Mouse (Mus musculus) forebrain, postnatal 0 days (tissue): ENCODE measurements around the gene Cdk17. TPM values are rescaled to one million over a fixed set of nuclear protein-coding genes. Genes with fewer than 3 reads are reported as not detected.

Experiments used
- ATAC-seq: fragments of 200-750 bp; cut with Nextera tagmentation; 2 replicates; pipeline ENCODE4 v1.8.0; 2017; ENCODE audit warnings: mild to moderate bottlenecking, moderate library complexity
- DNase-seq: peaks from one replicate; pipeline ENCODE4 v3.0.0-alpha.2; 2015
- H3K27ac ChIP-seq: fragments of 300-500 bp; sonication (generic); 2 replicates; pipeline ENCODE4 v1.5.1; 2014; ENCODE audit warnings: low read depth, mild to moderate bottlenecking, antibody characterized with exemption, low read length, moderate library complexity, mixed read lengths
- H3K27me3 ChIP-seq: fragments of 300-500 bp; sonication (generic); 2 replicates; pipeline ENCODE4 v1.6.1; 2014; ENCODE audit warnings: mild to moderate bottlenecking, low read length, mixed read lengths; ENCODE audit not compliant: insufficient read depth
- H3K36me3 ChIP-seq: fragments of 300-500 bp; sonication (generic); 2 replicates; pipeline ENCODE4 v1.6.1; 2014; ENCODE audit warnings: mild to moderate bottlenecking, moderate library complexity; ENCODE audit not compliant: insufficient read depth
- H3K4me1 ChIP-seq: fragments of 300-500 bp; sonication (generic); 2 replicates; pipeline ENCODE4 v1.6.1; 2014; ENCODE audit warnings: antibody characterized with exemption; ENCODE audit not compliant: insufficient read depth
- H3K4me2 ChIP-seq: fragments of 300-500 bp; sonication (generic); 2 replicates; pipeline ENCODE4 v1.6.1; 2014; ENCODE audit warnings: low read depth, mild to moderate bottlenecking, moderate library complexity
- H3K4me3 ChIP-seq: fragments of 300-500 bp; sonication (generic); 2 replicates; pipeline ENCODE4 v1.5.1; 2014; ENCODE audit warnings: low read depth, low read length, mixed read lengths
- H3K9ac ChIP-seq: fragments of 300-500 bp; sonication (generic); 2 replicates; pipeline ENCODE4 v1.6.1; 2014; ENCODE audit warnings: mild to moderate bottlenecking
- H3K9me3 ChIP-seq: fragments of 300-500 bp; sonication (generic); 2 replicates; pipeline ENCODE4 v1.6.1; 2016; ENCODE audit warnings: low read length
- CTCF ChIP-seq: sonication (generic); IDR thresholded peaks from 2 replicates; pipeline ENCODE4 v1.5.1; 2016; ENCODE audit warnings: antibody characterized with exemption, control low read depth, low read depth
- WGBS: fragments of 180-500 bp; shearing (Covaris S2); extraction: QIAGEN DNeasy Blood & Tissue Kit; methylation state at CpG from one replicate; pipeline ENCODE4 v1.1.7; 2014; 5-methylcytosine and 5-hydroxymethylcytosine counted together
- polyA plus RNA-seq: library from polyadenylated mRNA; unstranded; fragments of >200 nt; fragmentation: Nextera tagmentation; extraction: Ambion mirVana; gene quantifications from 2 replicates; pipeline ENCODE4 v1.2.1, GENCODE M21; 2015
- total RNA-seq: library from RNA; depleted of rRNA; stranded (reverse); fragments of >200 nt; gene quantifications from 2 replicates; pipeline ENCODE4 v1.2.3, GENCODE M21; 2014

The Cdk17 gene
- total and polyA plus RNA-seq, 2 experiments from 2014 or later = 46.8 to 149 TPM

DNA sequence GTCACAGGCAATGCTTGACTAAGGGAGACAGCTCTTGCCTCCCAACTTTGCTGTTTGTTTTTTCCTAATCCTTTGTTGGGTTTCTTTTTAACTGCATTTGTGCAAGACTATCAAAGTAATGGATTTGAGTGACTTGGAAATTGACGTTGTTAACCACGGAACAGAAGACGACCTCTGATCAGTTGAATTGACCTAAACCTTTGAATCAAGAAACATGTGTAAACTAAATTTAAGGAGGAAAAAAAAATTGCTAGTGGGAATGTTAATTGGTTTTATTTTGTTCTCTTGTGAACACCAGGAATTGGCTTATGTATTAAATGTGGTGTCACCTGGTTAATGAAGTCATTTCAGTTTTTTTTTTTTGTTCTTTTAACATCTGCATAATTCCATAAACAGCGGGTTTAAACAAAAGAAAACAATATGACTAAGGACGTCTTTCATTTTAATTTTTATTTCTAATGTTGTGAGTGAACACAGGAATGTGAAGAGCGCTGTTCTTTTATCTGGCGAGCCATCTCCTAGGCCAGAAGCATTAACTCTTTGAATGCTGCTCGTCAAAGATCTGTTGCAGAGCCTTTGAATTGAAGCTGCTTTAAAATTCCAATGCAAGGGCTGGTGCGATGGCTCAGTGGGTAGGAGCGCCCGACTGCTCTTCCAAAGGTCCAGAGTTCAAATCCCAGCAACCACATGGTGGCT, 1.7 kb downstream of the Cdk17 start:
- H3K9me3 ChIP-seq = no peaks in the 10 kb centered on the region
- DNase-seq (peak; percentile 54), ATAC-seq (no peak)
- peak overlapping the region; percentile 97 for H3K9ac ChIP-seq
- peak overlapping the region; percentile 99 for H3K27ac ChIP-seq
- WGBS = 4% methylated on average over 11 of the region's 11 CpGs
- H3K4me1 ChIP-seq = peaks cover 27% of the 10 kb centered on the region
- no peaks in the 10 kb centered on the region for H3K36me3 ChIP-seq
- H3K4me2 ChIP-seq = peak overlapping the region; percentile 53
- H3K27me3 ChIP-seq = no peaks in the 10 kb centered on the region
- TF ChIP-seq CTCF = no peak
- H3K4me3 ChIP-seq = peak overlapping the region; percentile 97

DNA sequence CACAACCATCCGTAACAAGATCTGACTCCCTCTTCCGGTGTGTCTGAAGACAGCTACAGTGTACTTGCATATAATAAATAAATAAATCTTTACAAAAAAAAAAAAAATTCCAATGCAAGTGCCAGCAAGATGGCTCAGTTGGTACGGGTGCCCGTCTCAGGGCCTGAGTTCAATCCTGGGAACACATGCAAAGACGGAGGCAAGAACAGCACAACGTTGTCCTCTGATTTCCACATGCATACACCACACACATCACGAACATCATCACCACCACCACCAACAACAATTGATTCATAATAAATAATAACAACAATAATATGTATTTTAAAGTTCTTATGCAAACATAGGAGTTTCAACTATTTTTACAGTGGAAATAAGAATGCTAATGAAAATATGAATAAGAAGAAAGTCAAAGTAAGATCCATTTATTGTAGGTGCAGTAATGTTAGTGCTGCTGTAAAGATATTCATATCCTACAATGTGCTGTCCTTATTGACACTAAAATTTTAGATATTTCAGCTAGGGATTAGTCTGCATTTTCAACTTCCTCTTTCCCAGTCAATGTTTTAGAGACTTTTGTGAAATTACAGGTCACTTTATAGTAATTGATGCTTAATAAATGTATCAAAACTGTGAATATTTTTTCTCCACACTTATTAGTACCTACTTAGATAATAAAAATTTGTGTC, 2.4 kb downstream of the Cdk17 start:
- DNase-seq = no peak
- H3K9ac ChIP-seq = no peak overlapping the region
- 40% methylated on average over 7 of the region's 7 CpGs for WGBS
- H3K36me3 ChIP-seq = no peaks in the 10 kb centered on the region
- TF ChIP-seq CTCF = peak; percentile 33; the same call in 1 of the 2 replicates
- no peaks in the 10 kb centered on the region for H3K9me3 ChIP-seq
- peaks cover 27% of the 10 kb centered on the region for H3K4me1 ChIP-seq
- H3K27ac ChIP-seq = peak overlapping the region; percentile 22; the same call in 1 of the 2 replicates
- no peaks in the 10 kb centered on the region for H3K27me3 ChIP-seq
- no peak for ATAC-seq
- H3K4me3 ChIP-seq = peak overlapping the region; percentile 97
- peak overlapping the region; percentile 53 for H3K4me2 ChIP-seq

DNA sequence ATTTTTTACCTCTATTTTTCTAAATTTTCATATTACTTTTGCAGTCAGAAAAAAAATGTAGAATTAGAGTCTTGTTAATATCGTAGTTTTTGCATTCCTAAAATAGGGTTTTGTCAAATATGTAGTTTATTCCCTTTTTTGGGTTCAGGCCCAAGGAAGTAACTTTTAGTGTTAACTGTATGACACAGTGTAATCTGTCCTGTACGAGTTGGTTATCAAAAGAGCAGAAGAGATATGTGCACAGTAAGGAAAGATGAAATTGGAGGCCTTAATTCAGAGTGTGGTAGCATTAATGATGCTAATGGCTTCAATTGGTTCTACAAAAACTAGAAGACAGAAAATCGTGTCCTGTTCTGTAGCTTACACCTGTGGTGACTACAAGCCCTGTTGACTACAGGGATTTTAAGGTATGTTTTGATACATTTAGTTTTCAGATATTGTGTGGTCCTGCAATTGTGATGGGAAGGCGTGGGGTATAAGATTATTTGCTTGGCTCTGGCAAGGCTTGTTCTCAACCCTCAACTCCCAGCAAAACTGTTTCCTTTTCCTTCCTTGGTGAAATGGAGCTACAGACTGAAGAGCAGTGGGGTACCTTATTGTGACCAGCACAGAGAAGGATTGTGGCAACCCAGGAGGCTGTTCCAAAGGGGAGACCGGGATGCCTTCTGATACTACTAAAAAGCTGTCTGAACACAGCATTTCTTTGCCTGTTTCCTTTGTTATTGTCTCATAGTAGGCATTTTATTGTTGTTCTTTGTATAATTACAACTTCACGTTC, 3.2 kb downstream of the Cdk17 start:
- no peaks in the 10 kb centered on the region for H3K9me3 ChIP-seq
- ATAC-seq (no peak), DNase-seq (no peak)
- peak overlapping the region; percentile 27 for H3K4me2 ChIP-seq
- WGBS = 46% methylated on average over 6 of the region's 6 CpGs
- no peak overlapping the region for H3K9ac ChIP-seq
- no peaks in the 10 kb centered on the region for H3K27me3 ChIP-seq
- no peak overlapping the region for H3K4me3 ChIP-seq
- H3K36me3 ChIP-seq = no peaks in the 10 kb centered on the region
- no peak overlapping the region for H3K27ac ChIP-seq
- peaks cover 27% of the 10 kb centered on the region for H3K4me1 ChIP-seq
- TF ChIP-seq CTCF = no peak

DNA sequence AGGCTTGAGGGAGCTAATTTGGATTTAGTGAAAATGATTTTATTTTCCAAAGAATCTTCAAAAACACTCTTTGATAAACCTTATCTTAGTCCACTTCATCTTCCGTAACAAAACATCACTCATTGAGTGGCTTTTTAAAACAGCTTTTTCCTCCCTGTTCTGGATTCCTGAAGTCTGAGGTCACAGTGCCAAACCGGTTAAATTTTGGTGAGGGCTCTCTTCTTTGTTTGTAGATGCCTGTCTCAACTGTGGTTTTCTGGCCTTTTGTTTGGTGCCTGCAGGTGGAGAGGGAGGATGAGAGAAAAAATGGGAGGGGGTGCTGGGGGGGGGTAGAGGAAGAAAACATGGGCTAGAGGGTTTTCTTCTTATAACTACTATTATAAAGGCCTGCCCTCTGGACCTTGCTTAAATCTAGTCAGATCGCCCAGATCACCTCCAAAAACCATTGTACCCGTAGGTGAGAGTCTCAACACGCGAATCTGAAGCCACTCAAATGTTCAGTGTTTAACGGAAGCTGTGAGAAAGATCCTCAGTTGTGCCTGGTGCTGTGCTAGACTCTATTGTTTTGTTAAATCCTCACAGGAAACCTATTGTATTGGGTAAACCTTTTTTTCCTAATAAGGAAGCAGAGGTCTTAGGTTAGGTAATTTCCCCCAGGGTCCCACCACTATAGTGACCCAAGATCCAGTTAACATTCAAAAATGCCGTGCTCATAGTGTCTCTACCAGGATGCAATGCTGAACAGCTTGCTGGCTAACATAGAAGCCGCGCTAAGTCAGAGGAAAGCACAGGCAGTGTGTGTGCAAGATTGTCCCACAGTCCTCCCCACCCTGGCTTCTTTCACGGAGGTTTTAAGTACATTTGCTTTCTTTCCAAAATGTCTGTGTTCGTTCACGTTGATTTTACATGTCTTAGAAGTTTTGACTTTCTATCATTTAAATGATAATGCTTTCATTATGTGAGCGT, 5.0 kb downstream of the Cdk17 start:
- no peaks in the 10 kb centered on the region for H3K9me3 ChIP-seq
- H3K36me3 ChIP-seq = no peaks in the 10 kb centered on the region
- ATAC-seq (no peak), DNase-seq (peak; percentile 34)
- 13% methylated on average over 14 of the region's 14 CpGs for WGBS
- H3K4me3 ChIP-seq = peak overlapping the region; percentile 18; the same call in 1 of the 2 replicates
- peaks cover 22% of the 10 kb centered on the region for H3K4me1 ChIP-seq
- no peaks in the 10 kb centered on the region for H3K27me3 ChIP-seq
- peak overlapping the region; percentile 39 for H3K4me2 ChIP-seq
- peak overlapping the region; percentile 18; the same call in 1 of the 2 replicates for H3K9ac ChIP-seq
- no peak for TF ChIP-seq CTCF
- H3K27ac ChIP-seq = 0 out of 2 replicates have a peak overlapping the region, but pooled peaks have one; percentile 35

DNA sequence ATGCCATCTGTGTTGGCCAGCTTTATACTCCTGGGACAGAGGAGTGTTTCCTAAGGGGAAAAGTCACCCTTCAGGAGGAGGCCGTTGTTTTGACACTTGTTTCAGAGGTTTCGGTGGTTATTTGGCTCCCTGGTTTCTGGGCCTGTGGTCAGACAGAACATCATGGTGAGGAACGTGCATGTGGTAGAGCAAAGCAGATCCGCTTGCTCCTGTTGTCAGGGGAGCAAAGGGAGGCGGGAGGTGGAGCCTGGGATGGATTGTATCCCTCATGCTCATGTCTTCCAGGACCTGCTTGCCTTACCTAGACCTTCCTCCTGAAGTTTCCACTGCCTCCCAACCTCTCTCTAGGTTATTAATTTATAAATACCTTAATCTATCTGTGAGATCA, 5.7 kb downstream of the Cdk17 start:
- Histone ChIP-seq H3K9me3 (no peaks in the 10 kb centered on the region), H3K9ac (peak overlapping the region; percentile 18; the same call in 1 of the 2 replicates), H3K4me1 (peaks cover 22% of the 10 kb centered on the region), H3K27ac (no peak overlapping the region), H3K4me3 (peak overlapping the region; percentile 18; the same call in 1 of the 2 replicates), H3K36me3 (no peaks in the 10 kb centered on the region), H3K27me3 (no peaks in the 10 kb centered on the region), H3K4me2 (peak overlapping the region; percentile 39)
- WGBS = 7% methylated on average over 5 of the region's 5 CpGs
- TF ChIP-seq CTCF = no peak
- ATAC-seq (peak; percentile 28; the same call in 1 of the 2 replicates), DNase-seq (no peak)

DNA sequence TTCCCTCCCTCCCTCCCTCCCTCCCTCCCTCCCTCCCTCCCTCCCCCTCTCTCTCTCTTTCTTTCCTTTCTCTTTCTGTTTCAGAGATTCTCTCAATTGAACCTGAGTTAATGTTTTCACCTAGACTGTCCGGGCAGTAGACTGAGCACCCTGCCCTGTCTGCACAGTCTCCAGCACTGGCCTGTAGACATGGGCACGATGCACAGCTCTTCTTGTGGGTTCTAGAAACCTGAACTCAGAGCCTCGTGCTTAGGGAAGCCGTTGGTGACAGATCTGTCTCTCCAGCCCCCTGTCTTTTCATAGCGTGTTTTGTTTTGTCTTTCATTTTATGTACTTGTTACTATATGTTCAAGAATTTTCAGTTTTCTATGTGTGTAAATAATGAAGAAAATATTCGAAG, 6.6 kb downstream of the Cdk17 start:
- Histone ChIP-seq H3K9ac (no peak overlapping the region), H3K4me2 (no peak overlapping the region), H3K36me3 (no peaks in the 10 kb centered on the region), H3K27ac (no peak overlapping the region), H3K4me3 (no peak overlapping the region), H3K4me1 (peaks cover 22% of the 10 kb centered on the region), H3K9me3 (no peaks in the 10 kb centered on the region), H3K27me3 (no peaks in the 10 kb centered on the region)
- no peak for TF ChIP-seq CTCF
- DNase-seq (no peak), ATAC-seq (no peak)
- 60% methylated on average over 6 of the region's 6 CpGs for WGBS
